Mouse (Mus musculus): ENCODE data around the gene Fermt3. TPM values are rescaled to one million over a fixed set of nuclear protein-coding genes. Genes with fewer than 3 reads are reported as not detected.

The Fermt3 gene
- polyA plus RNA-seq, 1 experiment from 2014 or later: 8.2 TPM

DNA sequence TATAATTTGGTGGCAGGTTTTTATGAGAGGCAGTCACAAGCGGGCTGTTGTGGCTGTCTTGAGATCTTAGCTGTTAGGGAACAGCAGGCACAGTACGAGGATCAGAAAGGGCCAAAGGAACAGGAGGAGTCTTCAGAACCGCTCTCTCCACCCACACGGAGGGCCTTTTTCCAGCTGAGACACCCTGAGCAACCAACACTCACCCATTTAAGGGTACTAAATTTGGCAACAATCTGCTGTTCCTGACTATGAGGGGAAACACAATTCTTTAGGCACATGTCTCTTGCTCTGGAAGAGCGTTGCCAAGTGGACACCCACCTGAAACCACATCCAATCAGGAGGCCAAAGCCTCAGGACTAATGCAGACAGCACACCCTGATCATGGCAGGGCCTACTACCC, 10.3 kb upstream of the Fermt3 start:
- no peak for ATAC-seq (ENCODE audit: low FRiP score, low read depth)
- Histone ChIP-seq H3K9me3 (no peaks in the 10 kb centered on the region), H3K27me3 (no peaks in the 10 kb centered on the region), H3K4me3 (no peak overlapping the region), H3K27ac (replicated peaks) (no peak overlapping the region), H3K36me3 (peaks cover 97% of the 10 kb centered on the region), H3K4me2 (replicated peaks) (no peak overlapping the region), H3K9ac (replicated peaks) (no peak overlapping the region), H3K4me1 (no peaks in the 10 kb centered on the region)
- 93% methylated on average over 5 of the region's 5 CpGs for WGBS

GRCm38 (mm10) chr19:7020224-7020641, 964 bp upstream of the Fermt3 start:
- H3K4me3 ChIP-seq: no peak overlapping the region
- H3K4me1 ChIP-seq: no peaks in the 10 kb centered on the region
- peaks cover 80% of the 10 kb centered on the region for H3K36me3 ChIP-seq
- H3K27ac ChIP-seq (replicated peaks): no peak overlapping the region
- H3K9ac ChIP-seq (replicated peaks): no peak overlapping the region
- no peaks in the 10 kb centered on the region for H3K9me3 ChIP-seq
- H3K4me2 ChIP-seq (replicated peaks): no peak overlapping the region
- no peaks in the 10 kb centered on the region for H3K27me3 ChIP-seq
- whole genome bisulfite sequencing: 43% methylated on average over 3 of the region's 3 CpGs
- ATAC-seq (ENCODE audit: low FRiP score, low read depth): no peak

GRCm38 (mm10) chr19:7018546-7018945, 723 bp downstream of the Fermt3 start:
- Histone ChIP-seq H3K9me3 (no peaks in the 10 kb centered on the region), H3K4me1 (no peaks in the 10 kb centered on the region), H3K36me3 (peaks cover 77% of the 10 kb centered on the region), H3K4me2 (replicated peaks) (no peak overlapping the region), H3K4me3 (no peak overlapping the region), H3K27me3 (no peaks in the 10 kb centered on the region), H3K9ac (replicated peaks) (no peak overlapping the region), H3K27ac (replicated peaks) (no peak overlapping the region)
- ATAC-seq (ENCODE audit: low FRiP score, low read depth): no peak
- WGBS: 92% methylated on average over 11 of the region's 11 CpGs

GRCm38 (mm10) chr19:7017541-7018457, 1.5 kb downstream of the Fermt3 start:
- Histone ChIP-seq H3K9me3 (no peaks in the 10 kb centered on the region), H3K27ac (replicated peaks) (no peak overlapping the region), H3K27me3 (no peaks in the 10 kb centered on the region), H3K4me2 (replicated peaks) (no peak overlapping the region), H3K4me3 (no peak overlapping the region), H3K9ac (replicated peaks) (no peak overlapping the region; the same call in 1 of the 2 replicates), H3K4me1 (no peaks in the 10 kb centered on the region), H3K36me3 (peaks cover 73% of the 10 kb centered on the region)
- 83% methylated on average over 12 of the region's 12 CpGs for WGBS
- no peak for ATAC-seq (ENCODE audit: low FRiP score, low read depth)

- Histone ChIP-seq H3K27me3 (no peaks in the 10 kb centered on the region), H3K9me3 (no peaks in the 10 kb centered on the region), H3K27ac (replicated peaks) (no peak overlapping the region), H3K4me3 (no peak overlapping the region), H3K9ac (replicated peaks) (no peak overlapping the region), H3K4me1 (no peaks in the 10 kb centered on the region), H3K36me3 (peaks cover 41% of the 10 kb centered on the region), H3K4me2 (replicated peaks) (no peak overlapping the region)
- WGBS: 94% methylated on average over 20 of the region's 20 CpGs
- ATAC-seq (ENCODE audit: low FRiP score, low read depth): no peak
These were observed 4.7 kb downstream of the Fermt3 start for GRCm38 (mm10) chr19:7014481-7015135.

- Histone ChIP-seq H3K36me3 (peaks cover 35% of the 10 kb centered on the region), H3K9ac (replicated peaks) (no peak overlapping the region), H3K27me3 (no peaks in the 10 kb centered on the region), H3K9me3 (no peaks in the 10 kb centered on the region), H3K27ac (replicated peaks) (no peak overlapping the region), H3K4me3 (no peak overlapping the region), H3K4me1 (no peaks in the 10 kb centered on the region), H3K4me2 (replicated peaks) (no peak overlapping the region)
- WGBS: 93% methylated on average over 9 of the region's 9 CpGs
- no peak for ATAC-seq (ENCODE audit: low FRiP score, low read depth)
These were observed 5.3 kb downstream of the Fermt3 start for GRCm38 (mm10) chr19:7013984-7014383.

DNA sequence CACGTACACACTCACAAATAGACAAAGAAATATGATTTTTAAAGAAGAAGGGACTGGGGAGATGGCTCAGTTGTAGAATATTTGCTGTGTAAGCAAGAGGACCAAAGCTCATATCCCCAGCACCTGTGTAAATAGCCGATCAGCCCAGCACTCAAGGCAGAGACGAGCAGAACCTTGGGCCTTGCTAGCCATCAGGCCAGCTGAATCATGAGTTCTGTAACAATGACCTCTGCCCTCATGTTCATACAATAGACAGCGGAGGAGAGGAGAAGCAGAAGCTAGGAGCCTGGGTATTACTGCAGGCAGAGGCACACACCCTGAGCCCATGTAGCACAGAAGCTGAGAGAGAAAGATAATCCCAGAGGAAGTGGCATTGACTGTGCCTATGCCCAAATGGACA, 6.8 kb downstream of the Fermt3 start:
- H3K27me3 ChIP-seq: no peaks in the 10 kb centered on the region
- WGBS: 82% methylated on average over 4 of the region's 4 CpGs
- H3K27ac ChIP-seq (replicated peaks): no peak overlapping the region
- H3K36me3 ChIP-seq: peaks cover 20% of the 10 kb centered on the region
- H3K9me3 ChIP-seq: no peaks in the 10 kb centered on the region
- no peak overlapping the region for H3K4me3 ChIP-seq
- H3K4me2 ChIP-seq (replicated peaks): no peak overlapping the region
- no peak for ATAC-seq (ENCODE audit: low FRiP score, low read depth)
- H3K9ac ChIP-seq (replicated peaks): no peak overlapping the region
- H3K4me1 ChIP-seq: no peaks in the 10 kb centered on the region

- ATAC-seq (ENCODE audit: low FRiP score, low read depth): no peak
- no peaks in the 10 kb centered on the region for H3K27me3 ChIP-seq
- H3K4me2 ChIP-seq (replicated peaks): no peak overlapping the region
- 91% methylated on average over 9 of the region's 9 CpGs for WGBS
- no peaks in the 10 kb centered on the region for H3K4me1 ChIP-seq
- no peaks in the 10 kb centered on the region for H3K36me3 ChIP-seq
- no peaks in the 10 kb centered on the region for H3K9me3 ChIP-seq
- H3K27ac ChIP-seq (replicated peaks): no peak overlapping the region
- no peak overlapping the region for H3K4me3 ChIP-seq
- H3K9ac ChIP-seq (replicated peaks): no peak overlapping the region
These were observed 12.2 kb downstream of the Fermt3 start for GRCm38 (mm10) chr19:7006892-7007593.

DNA sequence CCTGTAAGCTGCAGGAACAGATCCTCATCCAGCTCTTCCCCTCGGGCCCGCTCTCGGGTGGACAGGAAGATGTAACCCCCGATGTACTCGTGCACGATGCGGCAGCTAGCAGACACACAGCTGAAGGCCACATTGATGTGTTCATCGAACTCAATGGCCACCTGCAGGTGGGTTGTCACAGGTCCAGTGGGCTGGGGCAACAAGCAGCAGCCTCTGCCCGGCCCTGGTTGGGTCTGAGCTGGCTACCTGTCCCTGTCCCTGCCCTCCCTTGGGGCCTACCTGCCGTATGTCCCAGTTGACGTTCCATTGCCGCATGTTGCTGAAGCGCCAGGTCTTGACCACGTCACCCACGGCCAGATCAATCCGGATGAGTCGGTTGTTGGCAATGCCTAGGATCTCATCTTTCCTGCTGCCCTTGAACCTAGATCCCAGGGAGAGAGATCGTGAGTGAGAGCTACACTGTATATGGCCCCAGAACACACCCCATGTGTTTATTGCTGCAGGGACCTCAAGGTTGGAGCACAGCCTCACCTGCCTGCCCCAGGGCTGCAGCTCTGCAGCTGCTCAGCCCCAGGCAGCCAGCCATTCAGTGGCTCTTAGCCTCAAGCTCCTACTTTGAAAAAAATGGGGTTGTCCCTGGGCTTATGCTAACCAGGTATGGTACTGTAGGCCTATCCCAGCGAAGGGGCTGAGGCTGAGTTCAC, 19.8 kb downstream of the Fermt3 start:
- WGBS: 93% methylated on average over 19 of the region's 19 CpGs
- Histone ChIP-seq H3K4me3 (no peak overlapping the region), H3K27me3 (no peaks in the 10 kb centered on the region), H3K4me2 (replicated peaks) (no peak overlapping the region), H3K36me3 (peaks cover 24% of the 10 kb centered on the region), H3K9me3 (no peaks in the 10 kb centered on the region), H3K4me1 (peaks cover 22% of the 10 kb centered on the region), H3K27ac (replicated peaks) (no peak overlapping the region), H3K9ac (replicated peaks) (no peak overlapping the region)
- no peak for ATAC-seq (ENCODE audit: low FRiP score, low read depth)

- Histone ChIP-seq H3K36me3 (peaks cover 24% of the 10 kb centered on the region), H3K27me3 (no peaks in the 10 kb centered on the region), H3K27ac (replicated peaks) (no peak overlapping the region), H3K9ac (replicated peaks) (no peak overlapping the region), H3K4me2 (replicated peaks) (no peak overlapping the region), H3K4me3 (no peak overlapping the region), H3K4me1 (peaks cover 29% of the 10 kb centered on the region), H3K9me3 (no peaks in the 10 kb centered on the region)
- no peak for ATAC-seq (ENCODE audit: low FRiP score, low read depth)
- WGBS: 82% methylated on average over 9 of the region's 9 CpGs
These were observed 21.5 kb downstream of the Fermt3 start for GRCm38 (mm10) chr19:6997721-6998290.

DNA sequence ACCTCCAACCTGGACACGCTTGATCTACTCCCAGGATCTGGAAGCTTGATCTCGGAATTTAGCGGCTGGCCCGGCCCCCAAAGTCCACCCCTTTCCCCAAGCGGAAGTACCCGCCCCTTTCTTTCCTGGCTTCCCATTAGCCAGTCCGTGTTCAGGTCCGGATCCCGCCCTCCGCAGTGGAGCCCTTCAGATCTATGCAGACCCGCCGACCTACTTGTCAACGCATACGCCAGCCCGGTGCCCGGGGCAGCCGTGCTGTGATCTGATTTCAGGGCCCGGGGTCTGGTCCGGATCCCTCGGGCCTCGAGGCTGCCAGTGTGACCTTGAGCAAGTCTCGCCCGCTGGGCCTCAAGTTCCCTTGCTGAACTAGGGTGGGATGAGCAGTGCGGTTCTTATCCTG, 23.3 kb downstream of the Fermt3 start, which contains the start of the genes Nudt22 and Trpt1:
TSS of gene Nudt22 (minus strand) at position 112 of the 400 bp plus-strand sequence.
TSS of gene Trpt1 (plus strand) at position 126 of the 400 bp plus-strand sequence.
- no peaks in the 10 kb centered on the region for H3K27me3 ChIP-seq
- under 1% methylated on average over 24 of the region's 24 CpGs for WGBS
- H3K4me3 ChIP-seq: peak within 1 kb of the TSS; percentile 64
- peak within 1 kb of the TSS; percentile 78 for H3K9ac ChIP-seq (replicated peaks)
- no peaks in the 10 kb centered on the region for H3K9me3 ChIP-seq
- peaks cover 24% of the 10 kb centered on the region for H3K36me3 ChIP-seq
- peak within 1 kb of the TSS; percentile 43 for H3K27ac ChIP-seq (replicated peaks)
- H3K4me2 ChIP-seq (replicated peaks): peak within 1 kb of the TSS; percentile 75
- peaks cover 37% of the 10 kb centered on the region for H3K4me1 ChIP-seq
- peak; percentile 73 for ATAC-seq (ENCODE audit: low FRiP score, low read depth)

All from midbrain, embryonic 12.5 days (tissue).